Mouse (Mus musculus) small intestine, adult 2 months (tissue): ENCODE results near the gene Cd84. TPM values are rescaled to one million over a fixed set of nuclear protein-coding genes. Genes with fewer than 3 reads are reported as not detected.

Source experiments
- H3K27ac ChIP-seq: fragments of 200-500 bp; 2 replicates; pipeline ENCODE4 v1.5.1; 2012; ENCODE audit warnings: low read depth, low read length, control low read depth, inconsistent platforms; ENCODE audit not compliant: insufficient read depth
- H3K27me3 ChIP-seq: fragments of 200-500 bp; 2 replicates; pipeline ENCODE4 v1.6.1; 2012; ENCODE audit warnings: mild to moderate bottlenecking, moderate library complexity, low read length, inconsistent platforms; ENCODE audit not compliant: control insufficient read depth, insufficient read depth
- H3K36me3 ChIP-seq: fragments of 200-500 bp; 2 replicates; pipeline ENCODE4 v1.6.1; 2012; ENCODE audit warnings: mild to moderate bottlenecking, low read length, control low read depth, inconsistent platforms; ENCODE audit not compliant: control insufficient read depth, insufficient read depth
- H3K4me1 ChIP-seq: fragments of 200-500 bp; 2 replicates; pipeline ENCODE4 v1.6.1; 2012; ENCODE audit warnings: low read length, inconsistent platforms, mixed read lengths; ENCODE audit not compliant: control insufficient read depth, insufficient read depth, insufficient read length
- H3K4me3 ChIP-seq: fragments of 200-500 bp; 2 replicates; pipeline ENCODE4 v1.5.1; 2012; ENCODE audit warnings: low read depth, mild to moderate bottlenecking, control low read depth, inconsistent platforms, low read length, moderate library complexity
- CTCF ChIP-seq: fragments of 200-500 bp; IDR thresholded peaks from 2 replicates; pipeline ENCODE4 v1.5.1; 2012; ENCODE audit warnings: low read depth, mild to moderate bottlenecking, control low read depth, inconsistent platforms, low read length, moderate library complexity, mixed read lengths; ENCODE audit not compliant: insufficient replicate concordance, insufficient read length; ENCODE audit errors: extremely low read depth
- POLR2A ChIP-seq: fragments of 200-500 bp; IDR thresholded peaks from 2 replicates; pipeline ENCODE4 v1.6.1; 2012; ENCODE audit warnings: low read depth, mild to moderate bottlenecking, control low read depth, inconsistent platforms, low read length, moderate library complexity
- WGBS: fragments of 180-500 bp; shearing (Covaris S2); methylation state at CpG from one replicate; pipeline ENCODE4 v1.1.7; 2018; 5-methylcytosine and 5-hydroxymethylcytosine counted together
- polyA plus RNA-seq: library from polyadenylated mRNA; depleted of rRNA; stranded (reverse); fragments of >200 nt; gene quantifications from 2 replicates; pipeline ENCODE4 v1.2.3, GENCODE M21; 2012; rRNA removed

Cd84 gene
- polyA plus RNA-seq, 1 experiment, result 0.55 TPM

- H3K36me3 ChIP-seq, result no peaks in the 10 kb centered on the region
- WGBS, result 88% methylated on average over 5 of the region's 5 CpGs
- H3K27ac ChIP-seq, result no peak overlapping the region
- H3K27me3 ChIP-seq, result no peaks in the 10 kb centered on the region
- no peak overlapping the region for H3K4me3 ChIP-seq
- no peak for TF ChIP-seq CTCF
- TF ChIP-seq POLR2A, result no peak
- H3K4me1 ChIP-seq, result no peaks in the 10 kb centered on the region
Observed at GRCm38 (mm10) chr1:171922844-171923243, 83.3 kb downstream of the Cd84 start.

GRCm38 (mm10) chr1:171924900-171925299 is 85.4 kb downstream of the Cd84 start:
- H3K27me3 ChIP-seq, result no peaks in the 10 kb centered on the region
- H3K27ac ChIP-seq, result no peak overlapping the region
- TF ChIP-seq CTCF, result no peak
- no peak for TF ChIP-seq POLR2A
- H3K4me1 ChIP-seq, result no peaks in the 10 kb centered on the region
- H3K36me3 ChIP-seq, result no peaks in the 10 kb centered on the region
- H3K4me3 ChIP-seq, result no peak overlapping the region
- 68% methylated on average over 3 of the region's 3 CpGs for WGBS

- WGBS, result 43% methylated on average over 3 of the region's 3 CpGs
- H3K4me1 ChIP-seq, result no peaks in the 10 kb centered on the region
- no peaks in the 10 kb centered on the region for H3K27me3 ChIP-seq
- H3K36me3 ChIP-seq, result no peaks in the 10 kb centered on the region
- H3K27ac ChIP-seq, result no peak overlapping the region
- H3K4me3 ChIP-seq, result no peak overlapping the region
- TF ChIP-seq CTCF (no peak), POLR2A (no peak)
Observed at GRCm38 (mm10) chr1:171933851-171934250, 94.4 kb downstream of the Cd84 start.

GRCm38 (mm10) chr1:171938952-171939948 is 99.8 kb downstream of the Cd84 start:
- H3K27me3 ChIP-seq, result no peaks in the 10 kb centered on the region
- TF ChIP-seq POLR2A (no peak), CTCF (no peak)
- no peaks in the 10 kb centered on the region for H3K36me3 ChIP-seq
- no peaks in the 10 kb centered on the region for H3K4me1 ChIP-seq
- no peak overlapping the region for H3K4me3 ChIP-seq
- WGBS, result 72% methylated on average over 14 of the region's 14 CpGs
- no peak overlapping the region for H3K27ac ChIP-seq

Other genes starting within 250 kb of the Cd84 start
- 0.85 and 1.5 TPM in 2 replicates for gene Ly9, start 232.3 kb upstream of the Cd84 start, polyA plus RNA-seq
- gene Slamf7, start 186.7 kb upstream of the Cd84 start, polyA plus RNA-seq, result 1.2 and 1.6 TPM in 2 replicates
- 3.9 and 5.6 TPM in 2 replicates for gene Cd48, start 157.7 kb upstream of the Cd84 start, polyA plus RNA-seq
- 0.06 and 0.24 TPM in 2 replicates for gene Slamf1, start 72.6 kb upstream of the Cd84 start, polyA plus RNA-seq
- gene Gm10521, start 56.0 kb downstream of the Cd84 start, polyA plus RNA-seq, result 0.09 and 0.29 TPM in 2 replicates
- gene Slamf6, start 77.8 kb downstream of the Cd84 start, polyA plus RNA-seq, result 0.37 and 0.90 TPM in 2 replicates
- 1.4 and 1.6 TPM in 2 replicates for gene Vangl2, start 188.7 kb downstream of the Cd84 start, polyA plus RNA-seq
- 0.10 and 0.13 TPM in 2 replicates for gene Nhlh1, start 217.9 kb downstream of the Cd84 start, polyA plus RNA-seq
- gene Copa, start 242.8 kb downstream of the Cd84 start, polyA plus RNA-seq, result 25.0 and 46.0 TPM in 2 replicates
- 46.4 and 118 TPM in 2 replicates for gene Ncstn, start 243.1 kb downstream of the Cd84 start, polyA plus RNA-seq